Mouse (Mus musculus) left cerebral cortex, adult 9 months (tissue): ENCODE data around the gene Mtm1.
A peak's percentile ranks its signal among the peaks of the same experiment; 100 is the strongest.
"Not testable (repeated sequence)": the region's sequence is repeated elsewhere in the genome, so short reads cannot be mapped to it uniquely, and the experiment has no call there.

Experiments
- DNase-seq, 2 experiments: peaks; one replicate each; pipeline ENCODE4 v3.0.0; 2022; ENCODE audit warnings: low spot score in 2 of 2

The Mtm1 gene

GRCm38 (mm10) chrX:71287088-71287487 is 76.5 kb downstream of the Mtm1 start:
- no peak for DNase-seq

GRCm38 (mm10) chrX:71294191-71294590 is 83.6 kb downstream of the Mtm1 start:
- DNase-seq: peak in 1 of 2 experiments; percentile 30

- no peak for DNase-seq
Observed at GRCm38 (mm10) chrX:71296005-71296404, 85.4 kb downstream of the Mtm1 start.

GRCm38 (mm10) chrX:71302148-71302547 is 91.6 kb downstream of the Mtm1 start:
- DNase-seq: no peak

- peak in 1 of 2 experiments; percentile 51 for DNase-seq
Observed at GRCm38 (mm10) chrX:71311229-71311628, 100.7 kb downstream of the Mtm1 start.

GRCm38 (mm10) chrX:71314380-71314779 is 103.8 kb downstream of the Mtm1 start:
- DNase-seq: peak; percentile 9 to 17

- no peak for DNase-seq
Observed at GRCm38 (mm10) chrX:71352033-71352432, 141.5 kb downstream of the Mtm1 start.

GRCm38 (mm10) chrX:71355331-71355730 is 144.8 kb downstream of the Mtm1 start:
- no peak for DNase-seq

GRCm38 (mm10) chrX:71361793-71362192 is 151.2 kb downstream of the Mtm1 start:
- DNase-seq: not testable (repeated sequence)

GRCm38 (mm10) chrX:71364062-71364461 is 153.5 kb downstream of the Mtm1 start:
- DNase-seq: peak in 1 of 2 experiments; percentile 19

- peak; percentile 28 to 63 for DNase-seq
Observed at GRCm38 (mm10) chrX:71364554-71364991, 154.0 kb downstream of the Mtm1 start, which contains the start of gene Mtmr1. Gene Mtmr1, plus strand, starts transcription at chrX:71364760.

GRCm38 (mm10) chrX:71365011-71365410 is 154.4 kb downstream of the Mtm1 start:
- peak in 1 of 2 experiments; percentile 9 for DNase-seq
